Mouse (Mus musculus) liver, embryonic 14.5 days (tissue): Measurements from ENCODE around the gene Mgat5.

Source experiments
- CTCF ChIP-seq: IDR thresholded peaks from 2 replicates; pipeline ENCODE4 v1.5.1; 2016; ENCODE audit warnings: antibody characterized with exemption, low read depth, control low read depth
- EP300 ChIP-seq: IDR thresholded peaks from 2 replicates; pipeline ENCODE4 v1.6.1; 2016; ENCODE audit warnings: antibody characterized with exemption, low read depth

DNA sequence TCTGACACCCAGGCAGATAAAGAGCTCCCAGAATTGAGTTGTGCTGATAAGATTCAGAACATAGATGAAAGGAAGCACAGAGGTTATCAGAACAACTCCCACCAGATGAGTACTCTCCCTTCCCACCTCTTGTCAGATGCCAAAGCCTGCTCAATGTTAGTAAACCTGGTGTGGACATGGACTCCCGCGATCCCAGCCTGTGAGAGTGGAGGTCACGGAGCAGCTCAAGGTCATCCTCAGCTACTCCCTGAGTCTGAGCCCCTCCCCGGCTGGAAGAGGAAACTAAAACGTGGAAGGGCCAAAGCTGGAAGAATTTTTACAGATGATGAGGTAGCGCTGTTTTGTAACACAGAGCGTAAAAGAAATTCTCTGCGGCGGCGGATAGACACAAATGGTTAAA lies 116.1 kb downstream of the Mgat5 start:
- TF ChIP-seq CTCF (no peak), EP300 (no peak)
